Mouse (Mus musculus) limb, embryonic 12.5 days (tissue): ENCODE measurements around the gene Musk. TPM values are rescaled to one million over a fixed set of nuclear protein-coding genes. Genes with fewer than 3 reads are reported as not detected.

Experiments
- ATAC-seq: fragments of 200-750 bp; cut with Nextera tagmentation; 2 replicates; pipeline ENCODE4 v1.8.0; 2017; ENCODE audit warnings: low read depth, moderate TSS enrichment; ENCODE audit not compliant: insufficient number of reproducible peaks, insufficient read depth, low FRiP score, low TSS enrichment
- H3K27ac ChIP-seq: fragments of 300-500 bp; sonication (generic); 2 replicates; pipeline ENCODE4 v1.5.1; 2016; ENCODE audit warnings: mild to moderate bottlenecking, moderate library complexity
- H3K27me3 ChIP-seq: fragments of 300-500 bp; sonication (generic); 2 replicates; pipeline ENCODE4 v1.6.1; 2016; ENCODE audit warnings: mild to moderate bottlenecking, moderate library complexity
- H3K36me3 ChIP-seq: fragments of 300-500 bp; sonication (generic); 2 replicates; pipeline ENCODE4 v1.6.1; 2016; ENCODE audit warnings: mild to moderate bottlenecking, moderate library complexity
- H3K4me1 ChIP-seq: fragments of 300-500 bp; sonication (generic); replicated peaks from 2 replicates; pipeline ENCODE4 v1.6.1; 2016
- H3K4me2 ChIP-seq: fragments of 300-500 bp; sonication (generic); 2 replicates; pipeline ENCODE4 v1.6.1; 2016; ENCODE audit warnings: mild to moderate bottlenecking, moderate library complexity
- H3K4me3 ChIP-seq: fragments of 300-500 bp; sonication (generic); replicated peaks from 2 replicates; pipeline ENCODE4 v1.5.1; 2016; ENCODE audit warnings: mild to moderate bottlenecking
- H3K9ac ChIP-seq: fragments of 300-500 bp; sonication (generic); replicated peaks from 2 replicates; pipeline ENCODE4 v1.6.1; 2016; ENCODE audit warnings: mild to moderate bottlenecking, moderate library complexity
- H3K9me3 ChIP-seq: fragments of 300-500 bp; sonication (generic); 2 replicates; pipeline ENCODE4 v1.6.1; 2016; ENCODE audit warnings: mild to moderate bottlenecking, moderate library complexity
- WGBS: fragments of 180-500 bp; shearing (Covaris S2); methylation state at CpG from one replicate; pipeline ENCODE4 v1.1.7; 2016; 5-methylcytosine and 5-hydroxymethylcytosine counted together
- polyA plus RNA-seq: library from polyadenylated mRNA; unstranded; fragments of >200 nt; fragmentation: Nextera tagmentation; extraction: Ambion mirVana; gene quantifications from 2 replicates; pipeline ENCODE4 v1.2.1, GENCODE M21; 2016

Musk gene
- polyA plus RNA-seq, 1 experiment from 2014 or later = 4.2 TPM

GRCm38 (mm10) chr4:58314942-58315508 lies 29.3 kb downstream of the Musk start:
- H3K4me1 ChIP-seq = no peaks in the 10 kb centered on the region; the same call in 1 of the 2 replicates
- no peak overlapping the region for H3K9ac ChIP-seq
- H3K36me3 ChIP-seq = no peaks in the 10 kb centered on the region
- H3K27ac ChIP-seq = no peak overlapping the region
- 55% methylated on average over 4 of the region's 4 CpGs for WGBS
- no peak overlapping the region for H3K4me3 ChIP-seq
- no peak overlapping the region for H3K4me2 ChIP-seq
- no peak for ATAC-seq
- H3K9me3 ChIP-seq = no peaks in the 10 kb centered on the region
- no peaks in the 10 kb centered on the region for H3K27me3 ChIP-seq

DNA sequence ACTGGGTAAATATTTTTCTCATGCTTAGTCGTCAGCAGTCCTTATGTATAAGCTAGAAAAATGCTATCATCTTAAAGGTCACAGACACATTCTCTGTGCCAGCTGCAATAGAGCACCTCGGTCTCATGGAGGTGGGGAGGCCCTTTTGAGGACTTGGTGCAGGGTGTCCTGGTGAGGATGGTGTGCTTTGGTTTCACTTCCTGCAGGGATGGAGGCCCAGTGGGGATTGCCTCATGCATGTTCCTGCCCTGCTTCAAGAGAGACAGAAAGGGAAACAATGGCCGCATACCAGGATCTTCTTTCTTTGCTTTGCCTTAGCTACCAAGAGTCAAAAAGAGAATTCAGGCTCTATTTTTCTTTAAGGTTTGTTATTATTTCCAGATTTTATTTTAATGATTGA lies 31.8 kb downstream of the Musk start:
- Histone ChIP-seq H3K4me2 (no peak overlapping the region), H3K36me3 (no peaks in the 10 kb centered on the region), H3K9ac (no peak overlapping the region), H3K27ac (no peak overlapping the region), H3K4me3 (no peak overlapping the region), H3K27me3 (no peaks in the 10 kb centered on the region), H3K9me3 (no peaks in the 10 kb centered on the region), H3K4me1 (no peaks in the 10 kb centered on the region; the same call in 1 of the 2 replicates)
- whole genome bisulfite sequencing = 90% methylated on average over 3 of the region's 3 CpGs
- ATAC-seq = no peak

DNA sequence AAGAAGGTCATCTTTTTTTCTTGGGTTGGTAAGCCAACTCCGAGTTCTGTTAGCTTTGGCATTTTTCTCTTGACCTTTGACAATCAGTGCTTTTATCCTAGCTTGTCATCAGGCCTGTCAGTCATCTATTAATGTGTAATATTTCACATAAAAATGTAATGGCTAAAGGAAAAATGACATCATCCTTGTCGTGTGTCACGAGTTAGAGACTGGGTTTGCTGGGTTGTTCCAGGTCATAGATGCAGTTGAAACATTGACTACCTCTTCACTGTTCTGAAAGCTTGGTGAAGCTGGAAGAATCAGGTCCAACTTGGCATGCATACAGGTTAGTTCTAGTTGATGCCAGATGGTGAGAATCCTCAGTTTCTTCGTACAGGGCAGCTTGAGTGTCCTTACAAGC lies 34.5 kb downstream of the Musk start:
- no peak for ATAC-seq
- Histone ChIP-seq H3K4me2 (no peak overlapping the region), H3K4me3 (no peak overlapping the region), H3K9ac (no peak overlapping the region), H3K36me3 (no peaks in the 10 kb centered on the region), H3K4me1 (no peaks in the 10 kb centered on the region; the same call in 1 of the 2 replicates), H3K27ac (no peak overlapping the region), H3K9me3 (no peaks in the 10 kb centered on the region), H3K27me3 (no peaks in the 10 kb centered on the region)
- WGBS = 73% methylated on average over 4 of the region's 4 CpGs

GRCm38 (mm10) chr4:58326746-58327145 lies 41.0 kb downstream of the Musk start:
- peak overlapping the region; percentile 60 for H3K27ac ChIP-seq
- no peak; the same call in 1 of the 2 replicates for ATAC-seq
- 56% methylated on average over 3 of the region's 3 CpGs for WGBS
- H3K4me2 ChIP-seq = no peak overlapping the region
- H3K27me3 ChIP-seq = no peaks in the 10 kb centered on the region
- H3K9ac ChIP-seq = no peak overlapping the region
- H3K36me3 ChIP-seq = no peaks in the 10 kb centered on the region
- peaks cover 11% of the 10 kb centered on the region for H3K4me1 ChIP-seq
- no peak overlapping the region for H3K4me3 ChIP-seq
- no peaks in the 10 kb centered on the region for H3K9me3 ChIP-seq

DNA sequence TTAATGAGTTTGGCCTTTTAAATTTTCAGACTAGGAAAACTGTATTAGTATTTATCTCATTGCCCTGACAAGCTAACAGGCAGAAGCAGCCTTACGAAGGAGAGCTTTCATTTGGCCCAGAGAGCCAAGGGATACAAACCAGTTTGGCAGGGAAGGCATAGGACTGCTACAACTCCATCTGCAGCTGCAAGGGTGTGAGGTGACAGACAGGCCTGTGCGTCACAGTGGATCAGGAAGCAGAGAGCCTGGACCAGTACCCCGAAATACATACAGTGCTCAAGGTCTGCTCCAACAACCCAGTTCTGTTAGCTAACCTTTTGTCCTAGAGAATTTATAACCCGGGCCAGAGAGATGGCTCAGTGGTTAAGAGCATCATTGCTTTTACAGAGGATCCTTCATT lies 42.5 kb downstream of the Musk start:
- peaks cover 11% of the 10 kb centered on the region for H3K4me1 ChIP-seq
- H3K27me3 ChIP-seq = no peaks in the 10 kb centered on the region
- H3K4me2 ChIP-seq = no peak overlapping the region
- ATAC-seq = no peak
- H3K36me3 ChIP-seq = no peaks in the 10 kb centered on the region
- 75% methylated on average over 4 of the region's 4 CpGs for WGBS
- no peak overlapping the region for H3K4me3 ChIP-seq
- no peak overlapping the region for H3K27ac ChIP-seq
- no peaks in the 10 kb centered on the region for H3K9me3 ChIP-seq
- H3K9ac ChIP-seq = no peak overlapping the region

DNA sequence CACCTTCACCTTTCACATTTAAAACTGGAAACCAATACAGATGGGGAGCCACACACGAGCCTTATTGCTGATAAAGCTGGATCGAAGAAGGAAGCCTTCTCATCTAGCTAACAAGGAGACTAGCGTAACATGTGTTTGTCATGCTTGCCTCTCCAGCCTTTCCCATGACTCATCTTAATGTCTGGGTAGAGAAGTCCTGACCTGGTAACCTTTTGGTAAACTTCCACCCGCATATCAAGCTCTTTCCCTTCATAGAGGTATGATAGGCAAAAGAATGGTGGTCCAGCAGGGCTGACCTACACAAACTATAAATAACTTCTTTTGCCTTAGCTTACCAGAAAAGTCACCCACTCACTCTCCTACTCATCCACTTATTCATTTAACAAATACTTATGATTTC lies 44.3 kb downstream of the Musk start:
- Histone ChIP-seq H3K4me3 (no peak overlapping the region), H3K9ac (no peak overlapping the region), H3K27me3 (no peaks in the 10 kb centered on the region), H3K4me2 (no peak overlapping the region), H3K9me3 (peaks cover 3% of the 10 kb centered on the region; the same call in 1 of the 2 replicates), H3K36me3 (no peaks in the 10 kb centered on the region), H3K4me1 (peaks cover 11% of the 10 kb centered on the region), H3K27ac (no peak overlapping the region)
- 88% methylated on average over 4 of the region's 4 CpGs for WGBS
- no peak for ATAC-seq

- H3K27ac ChIP-seq = no peak overlapping the region
These were observed 45.3 kb downstream of the Musk start for GRCm38 (mm10) chr4:58330864-58331638.

DNA sequence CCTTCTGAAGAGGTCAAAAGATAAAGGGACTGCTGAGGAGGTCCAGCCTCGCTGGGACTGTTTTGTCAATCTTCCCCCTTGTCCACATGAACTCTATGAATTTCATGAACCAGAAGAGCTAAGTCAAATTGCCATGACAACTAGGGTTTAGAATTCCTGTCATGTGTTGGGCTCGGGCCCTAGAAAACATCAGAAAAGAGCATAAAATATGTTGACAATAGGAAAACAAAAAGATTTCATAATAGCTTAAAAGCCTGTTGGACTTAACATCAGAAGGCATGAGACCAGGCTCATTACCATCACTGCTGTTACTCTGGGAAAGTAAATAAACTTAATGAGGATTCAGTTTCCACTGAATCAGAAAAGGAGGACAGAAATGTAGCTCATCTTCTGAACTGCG lies 46.6 kb downstream of the Musk start:
- Histone ChIP-seq H3K27me3 (no peaks in the 10 kb centered on the region), H3K4me1 (peaks cover 3% of the 10 kb centered on the region; the same call in 1 of the 2 replicates), H3K9ac (no peak overlapping the region), H3K9me3 (peaks cover 3% of the 10 kb centered on the region; the same call in 1 of the 2 replicates), H3K4me3 (no peak overlapping the region), H3K27ac (no peak overlapping the region), H3K4me2 (no peak overlapping the region), H3K36me3 (no peaks in the 10 kb centered on the region)
- no peak for ATAC-seq
- 70% methylated on average over 3 of the region's 3 CpGs for WGBS

More at GRCm38 (mm10) chr4:58330864-58331638, 45.3 kb downstream of the Musk start:
- ATAC-seq = no peak
- WGBS = 66% methylated on average over 10 of the region's 10 CpGs
- peaks cover 11% of the 10 kb centered on the region for H3K4me1 ChIP-seq
- no peak overlapping the region for H3K9ac ChIP-seq
- H3K4me2 ChIP-seq = no peak overlapping the region
- no peaks in the 10 kb centered on the region for H3K36me3 ChIP-seq
- no peaks in the 10 kb centered on the region for H3K27me3 ChIP-seq
- H3K9me3 ChIP-seq = peaks cover 3% of the 10 kb centered on the region; the same call in 1 of the 2 replicates
- H3K4me3 ChIP-seq = no peak overlapping the region

DNA sequence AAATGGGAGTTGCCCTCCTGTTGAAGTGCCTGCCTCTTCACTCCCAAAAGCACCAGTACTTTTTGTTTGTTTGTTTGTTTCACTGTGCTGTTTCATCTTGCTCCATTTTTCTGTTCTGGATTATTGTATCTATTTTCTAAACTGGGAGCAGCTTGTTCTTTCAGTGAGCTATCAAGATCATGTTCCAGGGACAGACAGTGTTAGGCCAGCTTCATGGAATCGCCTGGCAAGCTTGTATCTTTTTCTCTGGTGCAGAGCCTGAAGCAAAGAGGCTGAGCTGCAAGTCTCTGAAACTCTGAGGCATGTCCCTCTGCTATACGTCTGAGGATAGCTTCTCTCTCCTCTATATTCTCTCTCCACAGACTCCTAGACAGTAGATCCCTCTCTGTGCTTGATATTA lies 50.5 kb downstream of the Musk start:
- no peak overlapping the region for H3K27ac ChIP-seq

DNA sequence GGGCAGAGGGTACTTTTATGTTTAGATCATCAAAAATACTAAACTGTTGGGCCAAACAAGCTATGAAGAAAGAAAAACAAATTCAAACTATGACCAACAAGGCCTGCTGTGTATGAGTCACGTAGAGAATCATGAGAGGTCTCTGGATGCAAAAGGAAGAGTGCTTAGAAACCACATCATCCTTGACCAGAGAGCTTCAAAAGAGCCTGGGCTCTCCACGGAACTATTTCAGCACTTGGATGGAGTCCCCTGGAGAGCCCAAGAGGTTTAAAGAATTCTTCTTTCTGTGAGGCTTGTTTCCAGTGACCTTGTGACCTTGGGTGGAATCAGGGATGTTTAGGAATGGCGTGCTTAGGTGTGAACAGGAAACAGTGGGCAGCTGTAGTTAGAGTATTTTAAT lies 53.5 kb downstream of the Musk start:
- no peak for ATAC-seq
- Histone ChIP-seq H3K4me3 (no peak overlapping the region), H3K4me1 (no peaks in the 10 kb centered on the region), H3K36me3 (no peaks in the 10 kb centered on the region), H3K9ac (no peak overlapping the region), H3K27ac (no peak overlapping the region), H3K4me2 (no peak overlapping the region), H3K27me3 (no peaks in the 10 kb centered on the region), H3K9me3 (no peaks in the 10 kb centered on the region)
- WGBS = 48% methylated on average over 3 of the region's 3 CpGs

More for the DNA sequence above, 50.5 kb downstream of the Musk start:
- Histone ChIP-seq H3K36me3 (no peaks in the 10 kb centered on the region), H3K9me3 (peaks cover 3% of the 10 kb centered on the region; the same call in 1 of the 2 replicates), H3K4me1 (no peaks in the 10 kb centered on the region), H3K9ac (no peak overlapping the region), H3K4me3 (no peak overlapping the region), H3K27me3 (no peaks in the 10 kb centered on the region), H3K4me2 (no peak overlapping the region)
- ATAC-seq = no peak
- 67% methylated on average over 2 of the region's 2 CpGs for WGBS

DNA sequence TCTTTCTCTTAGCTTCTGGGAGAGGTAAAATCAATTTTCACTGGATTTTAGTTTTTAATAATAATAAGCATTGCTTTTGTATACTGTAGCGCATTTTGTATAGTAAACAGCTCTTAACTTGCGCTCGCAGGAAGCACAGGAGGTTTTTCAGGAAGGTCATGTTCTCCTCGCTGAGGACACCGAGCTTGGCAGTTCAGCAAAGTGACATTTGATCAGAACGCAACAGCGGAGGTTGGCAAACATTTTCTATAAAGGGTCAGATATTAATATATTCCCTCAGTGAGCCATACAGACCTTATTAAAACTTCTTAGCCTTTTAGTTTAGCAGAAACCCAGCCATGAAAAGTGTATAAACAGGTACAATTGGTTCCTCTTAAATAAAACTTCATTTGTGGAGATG lies 64.4 kb downstream of the Musk start:
- H3K27me3 ChIP-seq = no peaks in the 10 kb centered on the region
- no peak overlapping the region for H3K4me2 ChIP-seq
- no peak for ATAC-seq
- 83% methylated on average over 7 of the region's 7 CpGs for WGBS
- H3K27ac ChIP-seq = no peak overlapping the region
- no peaks in the 10 kb centered on the region for H3K9me3 ChIP-seq
- H3K36me3 ChIP-seq = no peaks in the 10 kb centered on the region
- peaks cover 4% of the 10 kb centered on the region; the same call in 1 of the 2 replicates for H3K4me1 ChIP-seq
- no peak overlapping the region for H3K4me3 ChIP-seq
- no peak overlapping the region for H3K9ac ChIP-seq
